Mouse (Mus musculus): ENCODE measurements around the gene Serpinb9b.
"Not testable (repeated sequence)": the region's sequence is repeated elsewhere in the genome, so short reads cannot be mapped to it uniquely, and the experiment has no call there.

The Serpinb9b gene

DNA sequence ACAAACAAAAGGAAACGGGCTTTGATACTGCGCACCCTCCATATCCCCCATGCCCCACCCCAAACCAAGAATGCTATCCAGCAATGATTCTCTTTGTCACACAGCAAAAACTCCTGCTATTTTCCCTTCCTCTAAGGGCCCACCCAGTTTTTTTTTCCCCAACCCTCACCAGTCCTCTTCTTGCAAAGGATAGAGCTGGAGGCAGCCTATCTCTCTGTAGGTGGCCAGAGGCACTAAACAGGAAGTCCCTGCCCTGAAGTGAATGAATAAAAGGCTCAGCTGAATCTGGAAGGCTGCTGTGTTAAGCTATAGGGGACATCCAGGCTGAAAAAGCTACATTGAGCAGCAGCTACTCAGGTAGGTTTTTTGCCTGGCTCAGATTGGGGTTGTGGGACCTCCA is at the start of gene Serpinb9b:
TSS of gene Serpinb9b (plus strand) at position 173 of the 400 bp plus-strand sequence.
- no peak for ATAC-seq (ENCODE audit: low TSS enrichment)

DNA sequence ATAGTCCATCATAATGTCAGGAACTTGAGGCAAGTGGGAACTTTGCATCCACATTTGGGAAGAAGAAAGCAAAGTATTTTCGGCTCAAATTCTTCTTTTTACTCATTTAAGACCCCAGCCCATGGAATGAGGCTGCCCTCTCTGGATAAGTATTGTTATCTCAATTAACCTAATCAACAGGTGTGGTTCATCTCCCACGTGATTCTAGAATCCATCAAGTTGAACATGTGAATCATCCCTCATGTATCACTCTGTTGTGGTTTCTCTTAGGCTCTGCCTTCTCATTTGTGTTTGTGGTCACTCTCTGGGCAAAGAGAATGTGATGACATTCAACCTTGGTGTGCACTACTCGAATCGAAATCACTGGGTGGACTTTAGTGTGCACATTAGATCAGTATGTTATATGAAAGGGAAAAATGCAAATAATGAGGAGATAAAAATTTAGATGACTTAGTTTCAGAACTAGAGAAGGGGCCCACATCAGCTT is 44.6 kb upstream of the Serpinb9b start:
- ATAC-seq (ENCODE audit: low TSS enrichment), result no peak

- no peak for ATAC-seq (ENCODE audit: low TSS enrichment)
These were observed 41.0 kb upstream of the Serpinb9b start for GRCm38 (mm10) chr13:32986256-32986655.

- no peak for ATAC-seq (ENCODE audit: low TSS enrichment)
These were observed 33.9 kb upstream of the Serpinb9b start for GRCm38 (mm10) chr13:32993152-32993893.

DNA sequence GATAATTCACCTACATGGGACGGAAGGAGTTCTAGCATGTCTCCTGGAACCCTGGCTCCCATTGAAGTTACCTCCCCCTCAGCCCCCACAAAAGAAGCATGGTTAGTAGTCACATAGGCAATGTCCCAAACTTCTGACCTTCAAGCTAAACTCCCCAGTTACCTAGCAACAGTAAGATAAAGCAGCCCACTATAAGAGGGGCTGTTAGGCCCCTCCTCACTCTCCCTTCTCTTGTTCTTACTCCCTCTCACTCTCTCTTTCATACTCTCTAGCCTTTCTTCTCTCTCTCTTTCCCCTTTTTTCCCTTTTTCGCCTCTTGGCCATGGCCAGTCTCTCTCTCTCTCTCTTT is 33.3 kb upstream of the Serpinb9b start:
- ATAC-seq (ENCODE audit: low TSS enrichment), result no peak

DNA sequence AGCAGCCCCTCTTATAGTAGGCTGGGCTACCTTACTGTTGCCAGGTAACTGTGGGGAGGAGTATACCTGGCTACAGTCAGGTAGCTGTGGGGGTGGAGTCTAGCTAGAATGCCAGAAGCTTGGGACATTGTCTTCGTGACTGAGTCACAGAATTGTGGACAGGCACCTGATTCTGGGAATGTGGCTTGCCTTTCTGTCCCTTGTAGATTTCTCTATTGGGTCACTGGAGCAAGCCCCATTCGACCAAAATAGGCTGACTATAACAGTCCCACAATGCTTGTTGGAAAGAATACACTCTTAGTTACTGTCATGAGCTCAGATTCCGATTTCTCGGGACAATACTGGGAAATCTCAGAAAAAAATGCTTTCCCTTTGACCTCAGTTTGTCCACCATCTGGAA is 32.2 kb upstream of the Serpinb9b start:
- ATAC-seq (ENCODE audit: low TSS enrichment), result no peak

DNA sequence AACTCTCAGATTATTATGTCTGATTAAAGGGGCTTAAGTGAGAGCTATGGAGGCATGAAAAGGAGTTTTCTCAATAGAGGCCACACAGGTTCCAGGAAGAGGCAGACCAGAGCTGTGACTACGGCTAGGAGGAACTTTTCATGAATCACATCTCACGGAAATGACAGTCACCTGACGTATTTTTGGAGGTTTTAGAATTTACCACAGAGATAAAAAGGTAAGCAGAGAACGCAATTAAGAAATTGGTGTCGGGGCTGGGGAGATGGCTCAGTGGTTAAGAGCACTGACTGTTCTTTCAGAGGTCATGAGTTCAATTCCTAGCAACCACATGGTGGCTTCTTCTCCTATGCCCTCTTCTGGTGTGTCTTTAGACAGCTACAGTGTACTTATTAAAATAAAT is 25.9 kb upstream of the Serpinb9b start:
- ATAC-seq (ENCODE audit: low TSS enrichment), result no peak

DNA sequence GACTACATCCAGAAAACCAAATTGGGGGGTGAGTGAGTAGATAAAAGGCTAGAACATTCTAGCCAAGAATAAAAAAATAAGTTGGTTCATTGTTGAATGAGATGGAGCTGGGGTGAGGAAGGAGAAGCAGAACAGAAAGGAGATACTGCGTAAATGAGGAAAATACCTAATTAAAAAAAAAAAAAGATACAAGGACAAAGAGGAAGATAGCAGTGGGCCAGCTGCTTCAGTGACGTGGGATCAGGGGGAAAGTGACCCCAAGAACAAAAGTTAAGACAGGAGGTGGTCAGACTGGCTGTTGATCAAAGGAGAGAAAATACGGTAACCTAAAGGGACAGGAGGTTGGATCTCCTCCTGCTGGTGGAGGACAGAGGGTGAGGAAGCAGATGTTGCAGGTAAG is 24.3 kb upstream of the Serpinb9b start, which contains the start of gene Serpinb9:
TSS of gene Serpinb9 (plus strand) at position 301 of the 400 bp plus-strand sequence.
- ATAC-seq (ENCODE audit: low TSS enrichment), result no peak

GRCm38 (mm10) chr13:33003523-33004413 is 23.4 kb upstream of the Serpinb9b start:
- no peak for ATAC-seq (ENCODE audit: low TSS enrichment)

DNA sequence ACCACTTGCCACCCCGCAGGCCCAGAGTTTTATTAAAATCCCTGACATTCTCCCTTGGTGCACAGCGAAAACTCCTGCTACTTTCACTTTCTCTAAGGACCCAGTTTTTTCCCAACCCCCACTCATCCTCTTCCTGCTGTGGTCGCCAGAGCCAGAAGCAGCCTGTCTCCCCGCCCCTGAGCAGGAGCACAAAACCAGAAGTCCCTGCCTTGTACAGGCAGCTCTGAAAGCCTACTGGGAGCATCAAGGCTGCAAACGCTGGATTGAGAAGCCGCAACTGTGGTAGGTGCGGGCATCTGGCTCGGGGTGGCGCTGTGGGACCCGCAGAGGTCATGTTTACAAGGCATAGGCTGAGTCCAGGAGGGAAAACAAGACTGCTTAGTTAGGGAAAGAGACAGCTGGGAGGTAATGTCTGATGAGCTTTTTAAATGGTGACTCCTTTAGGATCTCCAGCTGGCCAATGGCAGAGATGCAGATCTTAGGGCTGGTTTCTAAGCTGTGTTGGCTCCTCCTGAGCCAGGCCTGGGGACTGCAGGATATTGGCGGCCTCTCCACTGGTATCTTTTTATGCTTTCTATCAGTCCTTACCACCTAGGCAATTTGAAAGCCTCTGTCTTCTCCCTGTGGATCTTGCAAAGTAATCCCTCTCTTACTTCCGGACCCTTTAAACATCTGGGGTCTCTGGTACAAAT is 22.7 kb upstream of the Serpinb9b start:
- ATAC-seq (ENCODE audit: low TSS enrichment), result peak; percentile 97

- no peak for ATAC-seq (ENCODE audit: low TSS enrichment)
These were observed 21.6 kb upstream of the Serpinb9b start for GRCm38 (mm10) chr13:33005501-33006075.

GRCm38 (mm10) chr13:33006555-33006954 is 20.7 kb upstream of the Serpinb9b start:
- ATAC-seq (ENCODE audit: low TSS enrichment), result no peak

- no peak for ATAC-seq (ENCODE audit: low TSS enrichment)
These were observed 14.8 kb upstream of the Serpinb9b start for GRCm38 (mm10) chr13:33012395-33012794.

GRCm38 (mm10) chr13:33013271-33013670 is 13.9 kb upstream of the Serpinb9b start:
- no peak for ATAC-seq (ENCODE audit: low TSS enrichment)

- ATAC-seq (ENCODE audit: low TSS enrichment), result no peak
These were observed 4.8 kb upstream of the Serpinb9b start for GRCm38 (mm10) chr13:33022371-33022770.

- no peak for ATAC-seq (ENCODE audit: low TSS enrichment)
These were observed 674 bp upstream of the Serpinb9b start for GRCm38 (mm10) chr13:33026427-33027057.

- ATAC-seq (ENCODE audit: low TSS enrichment), result no peak
These were observed 930 bp downstream of the Serpinb9b start for GRCm38 (mm10) chr13:33028146-33028545.

GRCm38 (mm10) chr13:33028550-33028949 is 1.3 kb downstream of the Serpinb9b start:
- no peak for ATAC-seq (ENCODE audit: low TSS enrichment)

DNA sequence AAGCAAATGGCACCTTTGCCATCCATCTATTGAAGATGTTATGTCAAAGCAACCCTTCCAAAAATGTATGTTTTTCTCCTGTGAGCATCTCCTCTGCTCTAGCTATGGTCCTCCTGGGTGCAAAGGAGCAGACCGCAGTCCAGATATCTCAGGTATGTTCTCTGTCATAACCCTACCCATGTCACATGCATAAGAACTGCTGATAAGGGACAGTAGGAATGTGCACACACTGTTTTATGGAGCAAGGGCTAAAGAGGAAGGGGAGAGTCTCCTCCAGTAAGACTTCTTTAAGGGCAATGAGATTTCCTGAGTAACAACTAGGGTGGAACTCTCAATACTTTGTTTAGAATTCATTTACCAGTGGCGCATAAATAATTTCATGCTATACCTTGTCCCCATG is 2.3 kb downstream of the Serpinb9b start:
- ATAC-seq (ENCODE audit: low TSS enrichment), result not testable (repeated sequence)

DNA sequence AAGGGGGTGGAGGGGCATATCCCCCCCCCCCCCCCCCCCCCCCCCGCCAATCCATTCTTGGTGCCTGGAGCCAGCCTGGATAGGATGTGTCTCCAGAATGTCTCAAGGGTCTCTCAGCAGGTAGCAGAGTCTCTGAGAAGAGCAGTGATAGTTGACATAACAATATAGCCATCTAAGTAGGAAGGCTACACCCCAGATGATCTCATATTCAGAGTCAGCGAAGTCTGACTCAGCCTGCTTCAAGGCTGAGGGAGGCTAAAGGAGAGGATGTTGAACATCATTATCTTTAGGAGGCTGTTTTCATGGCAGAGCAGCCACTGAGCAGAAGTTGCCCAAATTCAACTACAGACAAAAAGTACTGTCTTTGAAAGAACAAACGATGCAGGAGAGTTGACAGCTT is 3.1 kb downstream of the Serpinb9b start:
- ATAC-seq (ENCODE audit: low TSS enrichment), result no peak

DNA sequence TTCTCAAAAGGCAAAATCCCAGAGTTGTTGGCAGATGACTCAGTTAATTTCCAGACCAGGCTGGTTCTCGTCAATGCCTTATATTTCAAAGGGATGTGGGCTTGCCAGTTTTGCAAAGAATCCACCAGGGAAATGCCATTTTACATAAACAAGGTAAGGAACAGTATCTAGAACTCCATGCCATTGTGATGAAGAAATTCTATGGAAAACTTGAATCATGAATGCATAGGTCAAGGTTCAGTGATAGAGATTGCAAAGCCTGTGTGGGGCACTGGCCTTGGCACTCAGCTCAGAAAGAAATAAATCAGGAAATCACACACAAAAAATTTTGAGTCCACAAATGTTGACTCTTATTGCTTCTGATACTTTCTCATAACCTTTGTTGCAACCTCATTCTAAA is 8.3 kb downstream of the Serpinb9b start:
- ATAC-seq (ENCODE audit: low TSS enrichment), result no peak
